Mouse (Mus musculus) hindbrain, embryonic 12.5 days (tissue): Measurements from ENCODE around the gene Oxgr1. TPM values are rescaled to one million over a fixed set of nuclear protein-coding genes. Genes with fewer than 3 reads are reported as not detected.

Experiments
- polyA plus RNA-seq: library from polyadenylated mRNA; unstranded; fragments of >200 nt; fragmentation: Nextera tagmentation; extraction: Ambion mirVana; gene quantifications from 2 replicates; pipeline ENCODE4 v1.2.1, GENCODE M21; 2016

Gene Oxgr1
- polyA plus RNA-seq, 1 experiment from 2014 or later, result not detected

Other genes starting within 250 kb of the Oxgr1 start
- gene Mbnl2, start 233.2 kb upstream of the Oxgr1 start, polyA plus RNA-seq, result 47.2 and 60.3 TPM in 2 replicates